Mouse (Mus musculus) E14TG2a.4 (cell line): ENCODE measurements at regions not wholly inside any gene's neighbourhood (a gene's known extent, or its start where the extent isn't known, plus 50 kb on each side); places are given as distances from the start of the nearest gene placed in this dataset.

ENCODE experiments used
- CTCF ChIP-seq: conservative IDR thresholded peaks from 2 replicates; pipeline ENCODE4 v1.5.1; 2014; ENCODE audit warnings: low read length
- NANOG ChIP-seq: IDR thresholded peaks from 2 replicates; pipeline ENCODE4 v1.6.1; 2014; ENCODE audit warnings: borderline replicate concordance, low read length, mixed read lengths

- TF ChIP-seq CTCF (no peak), NANOG (no peak)
Measured at GRCm38 (mm10) chr5:69802101-69802500, 210.0 kb upstream of the Gnpda2 start.
